ENCODE assay signal across 10 mouse cellular contexts in genomic region chr19:47429245-47429644, GRCm38 (mm10). TPM values are rescaled to one million over a fixed set of nuclear protein-coding genes. Genes with fewer than 3 reads are reported as not detected.
DNase-seq lines count a peak whose midpoint lies in the region; ATAC-seq and TF ChIP-seq lines count a peak whose summit lies in the region.
"Had no signal": no experiment of that assay in that cellular context is flagged by ENCODE, and none has a peak within 500 bp of the region (broad histone marks: within the 10 kb centered on the region; RNA-seq: fewer than 3 reads in every experiment).

No protein-coding gene starts in this region.

- WGBS in lung, embryonic 15.5 days, result 62% methylated on average over 3 of the region's 3 CpGs
- 48% methylated on average over 3 of the region's 3 CpGs for WGBS in lung, postnatal 0 days
- 82% methylated on average over 3 of the region's 3 CpGs for WGBS in liver, embryonic 16.5 days (ENCODE audit: insufficient replicate concordance)

- TF ChIP-seq CTCF in lung, postnatal 0 days (IDR thresholded peaks at IDR 0.05), result no peak

- H3K9me3 ChIP-seq in lung, embryonic 15.5 days, result no peaks in the 10 kb centered on the region
- no peaks in the 10 kb centered on the region for H3K9me3 ChIP-seq in lung, postnatal 0 days (ENCODE audit: low read length)
- no peaks in the 10 kb centered on the region for H3K9me3 ChIP-seq in liver, embryonic 16.5 days (replicated peaks; ENCODE audit: control insufficient read depth, low read length)
- H3K9me3 ChIP-seq: embryonic facial prominence, embryonic 13.5 days had no signal

- no peak overlapping the region for H3K9ac ChIP-seq in lung, embryonic 15.5 days
- no peak overlapping the region for H3K9ac ChIP-seq in lung, postnatal 0 days (replicated peaks; ENCODE audit: low read depth)
- no peak overlapping the region for H3K9ac ChIP-seq in liver, embryonic 16.5 days (ENCODE audit: low read depth, low read length)
- H3K9ac ChIP-seq: embryonic facial prominence, embryonic 13.5 days had no signal

- H3K27me3 ChIP-seq in lung, embryonic 15.5 days, result no peaks in the 10 kb centered on the region; the same call in 1 of the 2 replicates
- H3K27me3 ChIP-seq in lung, postnatal 0 days (replicated peaks; ENCODE audit: insufficient read depth, low read length), result no peaks in the 10 kb centered on the region
- no peaks in the 10 kb centered on the region for H3K27me3 ChIP-seq in liver, embryonic 16.5 days (ENCODE audit: control insufficient read depth, insufficient read depth, low read depth, low read length)
- H3K27me3 ChIP-seq: embryonic facial prominence, embryonic 13.5 days; Patski had no signal

- DNase-seq in adrenal gland, postnatal 36 days, result peak; percentile 33 to 55
- DNase-seq in adrenal gland, postnatal 25 days, result no peak
- DNase-seq in lung, postnatal 0 days (ENCODE audit: low spot score), result no peak
- peak; percentile 65 to 75 for DNase-seq in heart, postnatal 36 days
- no peak for DNase-seq in frontal cortex, postnatal 14 days (ENCODE audit: low spot score in 2 of 2)
- DNase-seq in adrenal gland, adult 8-10 months, result no peak

- peaks cover 55% of the 10 kb centered on the region for H3K4me1 ChIP-seq in lung, embryonic 15.5 days
- peaks cover 23% of the 10 kb centered on the region; the same call in 1 of the 2 replicates for H3K4me1 ChIP-seq in lung, postnatal 0 days (ENCODE audit: insufficient read depth, low read depth, low read length)
- H3K4me1 ChIP-seq in liver, embryonic 16.5 days (ENCODE audit: control insufficient read depth, low read depth, low read length), result peaks cover 57% of the 10 kb centered on the region

- H3K4me2 ChIP-seq in lung, embryonic 15.5 days, result no peak overlapping the region
- no peak overlapping the region for H3K4me2 ChIP-seq in lung, postnatal 0 days (replicated peaks; ENCODE audit: low read depth, low read length)
- H3K4me2 ChIP-seq in liver, embryonic 16.5 days (ENCODE audit: low read depth, low read length), result no peak overlapping the region
- H3K4me2 ChIP-seq: embryonic facial prominence, embryonic 13.5 days had no signal

- intact Hi-C loops in heart, postnatal 36 days (cut with DNase I), result loop anchor here (1.0 kb wide), 1 partner anchor 34 kb away; no protein-coding TSS in a partner anchor

- no peaks in the 10 kb centered on the region for H3K36me3 ChIP-seq in lung, embryonic 15.5 days
- no peaks in the 10 kb centered on the region for H3K36me3 ChIP-seq in lung, postnatal 0 days (ENCODE audit: insufficient read depth, low read length)
- H3K36me3 ChIP-seq in liver, embryonic 16.5 days (ENCODE audit: control insufficient read depth, insufficient read depth), result no peaks in the 10 kb centered on the region

- no peak for ATAC-seq in lung, embryonic 15.5 days (ENCODE audit: borderline replicate concordance, extremely low read depth, low FRiP score, low TSS enrichment)
- ATAC-seq in lung, postnatal 0 days, result no peak
- ATAC-seq in liver, embryonic 16.5 days (ENCODE audit: low read depth), result no peak
- ATAC-seq: Patski had no signal

- no peak for TF ChIP-seq EP300 in lung, postnatal 0 days (IDR thresholded peaks at IDR 0.05)

- H3K4me3 ChIP-seq in lung, embryonic 15.5 days, result no peak overlapping the region
- H3K4me3 ChIP-seq in lung, postnatal 0 days (ENCODE audit: low read depth, low read length), result no peak overlapping the region
- H3K4me3 ChIP-seq in liver, embryonic 16.5 days (ENCODE audit: low read depth, low read length), result no peak overlapping the region
- H3K4me3 ChIP-seq: embryonic facial prominence, embryonic 13.5 days had no signal

- H3K27ac ChIP-seq in lung, embryonic 15.5 days, result peak overlapping the region; percentile 43; the same call in 1 of the 2 replicates
- no peak overlapping the region for H3K27ac ChIP-seq in lung, postnatal 0 days (ENCODE audit: low read length)
- peak overlapping the region; percentile 35 for H3K27ac ChIP-seq in liver, embryonic 16.5 days (ENCODE audit: low read length)
- H3K27ac ChIP-seq: embryonic facial prominence, embryonic 13.5 days had no signal

RNA-seq across cellular contexts. Expression of gene Sh3pxd2a, which starts 35.0 kb away (rescaled TPM):
- total RNA-seq in adrenal gland, postnatal 36 days (2021), result 10 to 100 TPM; 46.5 to 65.9 TPM
- total RNA-seq in adrenal gland, postnatal 25 days (2021), result 36.2 and 41.6 TPM in 2 replicates
- polyA plus RNA-seq in lung, embryonic 15.5 days (2015; fragmentation: Nextera tagmentation; extraction: Ambion mirVana), result 6.8 and 7.1 TPM in 2 replicates
- 5.6 and 6.4 TPM in 2 replicates for polyA plus RNA-seq in lung, postnatal 0 days (2015; fragmentation: Nextera tagmentation; extraction: Ambion mirVana)
- 10 to 100 TPM; 47.7 to 59.2 TPM for total RNA-seq in heart, postnatal 36 days (2021)
- 0.64 and 0.65 TPM in 2 replicates for polyA plus RNA-seq in liver, embryonic 16.5 days (2015; fragmentation: Nextera tagmentation; extraction: Ambion mirVana)
- 10 to 100 TPM; 26.9 to 54.9 (median 36.4) TPM for total RNA-seq in adrenal gland, adult 8-10 months (2022)

Comparison
In these comparisons a context has a peak if more than half of its experiments do, and no peak if none do; other contexts are left out.
1. DNase-seq: peak in adrenal gland, postnatal 36 days (2 of 2) and heart, postnatal 36 days (2 of 2); none in adrenal gland, postnatal 25 days (single experiment), lung, postnatal 0 days (single experiment), frontal cortex, postnatal 14 days (0 of 2) and adrenal gland, adult 8-10 months (single experiment).